In the genomic region with DNA sequence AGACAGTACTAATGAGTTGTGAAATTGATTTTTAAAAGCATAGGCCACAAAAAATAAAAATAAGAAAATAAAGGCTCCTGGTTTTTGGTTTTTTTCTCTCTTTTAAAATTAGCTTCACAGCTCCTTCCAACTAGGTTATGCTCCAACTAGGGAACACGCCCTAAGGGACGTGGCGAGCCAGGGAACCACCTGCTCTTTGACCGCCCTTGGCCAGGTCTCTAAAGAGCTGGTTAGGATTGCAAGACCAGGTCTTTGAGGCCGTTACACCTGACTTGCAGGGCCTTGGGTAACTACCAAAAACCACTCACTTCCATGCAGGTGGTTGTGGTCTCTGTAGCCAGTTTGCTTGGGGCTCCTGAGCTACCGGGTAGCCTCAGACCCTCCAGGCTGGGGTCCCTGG, we compare ENCODE assay signal across 8 mouse cellular contexts. TPM values are rescaled to one million over a fixed set of nuclear protein-coding genes. Genes with fewer than 3 reads are reported as not detected.
DNase-seq lines count a peak whose midpoint lies in the region; ATAC-seq and TF ChIP-seq lines count a peak whose summit lies in the region.

No protein-coding gene starts in this region.

- no peaks in the 10 kb centered on the region for H3K9me3 ChIP-seq in heart, embryonic 16.5 days (replicated peaks; ENCODE audit: control insufficient read depth, low read length)
- no peaks in the 10 kb centered on the region for H3K9me3 ChIP-seq in forebrain, embryonic 10.5 days
- no peaks in the 10 kb centered on the region for H3K9me3 ChIP-seq in kidney, embryonic 16.5 days (ENCODE audit: low read length)
- no peaks in the 10 kb centered on the region for H3K9me3 ChIP-seq in midbrain, postnatal 0 days (ENCODE audit: low read length)

- peak overlapping the region; percentile 96 for H3K4me3 ChIP-seq in heart, embryonic 16.5 days (ENCODE audit: low read length)
- peak overlapping the region; percentile 87 for H3K4me3 ChIP-seq in forebrain, embryonic 10.5 days
- H3K4me3 ChIP-seq in kidney, embryonic 16.5 days (ENCODE audit: low read length): peak overlapping the region; percentile 88
- H3K4me3 ChIP-seq in midbrain, postnatal 0 days (ENCODE audit: low read depth, low read length): peak overlapping the region; percentile 86
- H3K4me3 ChIP-seq in cerebellum, adult 2 months (replicated peaks; ENCODE audit: insufficient read depth, low read depth, low read length): no peak overlapping the region
- H3K4me3 ChIP-seq in thymus, adult 2 months (ENCODE audit: control insufficient read depth, insufficient read depth, low read length): no peak overlapping the region

- peak overlapping the region; percentile 74 for H3K27ac ChIP-seq in heart, embryonic 16.5 days (ENCODE audit: low read length)
- H3K27ac ChIP-seq in forebrain, embryonic 10.5 days: peak overlapping the region; percentile 94
- H3K27ac ChIP-seq in kidney, embryonic 16.5 days (ENCODE audit: low read length): peak overlapping the region; percentile 72
- peak overlapping the region; percentile 71 for H3K27ac ChIP-seq in midbrain, postnatal 0 days (ENCODE audit: low read depth, low read length)
- H3K27ac ChIP-seq in cerebellum, adult 2 months (ENCODE audit: insufficient read depth, low read length): no peak overlapping the region
- no peak overlapping the region for H3K27ac ChIP-seq in thymus, adult 2 months (ENCODE audit: control insufficient read depth, insufficient read depth, low read length)

- peak overlapping the region; percentile 71 for H3K9ac ChIP-seq in heart, embryonic 16.5 days (ENCODE audit: low read length)
- peak overlapping the region; percentile 62 for H3K9ac ChIP-seq in kidney, embryonic 16.5 days (replicated peaks; ENCODE audit: low read length)
- H3K9ac ChIP-seq in midbrain, postnatal 0 days (replicated peaks; ENCODE audit: low read length, poor library complexity, severe bottlenecking): 0 out of 2 replicates have a peak overlapping the region, but pooled peaks have one; percentile 36

- no peaks in the 10 kb centered on the region for H3K36me3 ChIP-seq in heart, embryonic 16.5 days (ENCODE audit: control insufficient read depth, insufficient read depth)
- no peaks in the 10 kb centered on the region for H3K36me3 ChIP-seq in forebrain, embryonic 10.5 days (replicated peaks)
- no peaks in the 10 kb centered on the region for H3K36me3 ChIP-seq in kidney, embryonic 16.5 days (ENCODE audit: insufficient read depth, low read length)
- no peaks in the 10 kb centered on the region for H3K36me3 ChIP-seq in midbrain, postnatal 0 days (ENCODE audit: insufficient read depth, low read length)
- no peaks in the 10 kb centered on the region for H3K36me3 ChIP-seq in thymus, adult 2 months (ENCODE audit: control insufficient read depth, insufficient read depth, low read length)

- no peak for TF ChIP-seq CTCF in midbrain, postnatal 0 days (IDR thresholded peaks at IDR 0.05)
- TF ChIP-seq CTCF in cerebellum, adult 2 months (IDR thresholded peaks at IDR 0.05; ENCODE audit: borderline replicate concordance, insufficient read depth, low read depth, low read length): no peak
- TF ChIP-seq CTCF in thymus, adult 2 months (IDR thresholded peaks at IDR 0.05; ENCODE audit: borderline replicate concordance, control insufficient read depth, extremely low read depth, insufficient read depth, low read length, poor library complexity): no peak

- H3K27me3 ChIP-seq in heart, embryonic 16.5 days (ENCODE audit: control insufficient read depth, insufficient read depth, low read length): no peaks in the 10 kb centered on the region
- H3K27me3 ChIP-seq in forebrain, embryonic 10.5 days (ENCODE audit: poor library complexity, severe bottlenecking): no peaks in the 10 kb centered on the region
- no peaks in the 10 kb centered on the region for H3K27me3 ChIP-seq in kidney, embryonic 16.5 days (ENCODE audit: insufficient read depth, low read length)
- no peaks in the 10 kb centered on the region for H3K27me3 ChIP-seq in midbrain, postnatal 0 days (ENCODE audit: insufficient read depth, low read length)
- H3K27me3 ChIP-seq in cerebellum, adult 2 months (ENCODE audit: control insufficient read depth, insufficient read depth, low read length): no peaks in the 10 kb centered on the region
- H3K27me3 ChIP-seq in thymus, adult 2 months (ENCODE audit: control insufficient read depth, insufficient read depth, low read length): no peaks in the 10 kb centered on the region

- ATAC-seq in heart, embryonic 16.5 days (replicated peaks; ENCODE audit: extremely low read depth, insufficient read depth, low FRiP score): no peak
- ATAC-seq in kidney, embryonic 16.5 days (ENCODE audit: low FRiP score, low TSS enrichment): no peak
- no peak for ATAC-seq in midbrain, postnatal 0 days (ENCODE audit: low FRiP score)

- peaks cover 38% of the 10 kb centered on the region for H3K4me1 ChIP-seq in heart, embryonic 16.5 days (ENCODE audit: control insufficient read depth, insufficient read depth, low read length)
- H3K4me1 ChIP-seq in forebrain, embryonic 10.5 days: peaks cover 49% of the 10 kb centered on the region
- H3K4me1 ChIP-seq in kidney, embryonic 16.5 days (ENCODE audit: insufficient read depth, low read length): peaks cover 36% of the 10 kb centered on the region
- H3K4me1 ChIP-seq in midbrain, postnatal 0 days (ENCODE audit: insufficient read depth, low read length): peaks cover 16% of the 10 kb centered on the region
- peaks cover 3% of the 10 kb centered on the region for H3K4me1 ChIP-seq in cerebellum, adult 2 months (ENCODE audit: control insufficient read depth, insufficient read depth, low read length)
- peaks cover 23% of the 10 kb centered on the region for H3K4me1 ChIP-seq in thymus, adult 2 months (replicated peaks; ENCODE audit: control insufficient read depth, insufficient read depth, low read length)

- 75% methylated on average over 6 of the region's 6 CpGs for WGBS in heart, embryonic 16.5 days
- 85% methylated on average over 6 of the region's 6 CpGs for WGBS in forebrain, embryonic 10.5 days
- WGBS in kidney, embryonic 16.5 days: 71% methylated on average over 6 of the region's 6 CpGs
- 87% methylated on average over 6 of the region's 6 CpGs for WGBS in midbrain, postnatal 0 days
- WGBS in cerebellum, adult 2 months: 60% methylated on average over 6 of the region's 6 CpGs
- WGBS in thymus, adult 2 months: 35% methylated on average over 6 of the region's 6 CpGs

- DNase-seq in heart, adult 18-20 months: no peak
- no peak for DNase-seq in forebrain, embryonic 10.5 days (ENCODE audit: extremely low spot score, low spot score)
- no peak for DNase-seq in midbrain, postnatal 0 days (ENCODE audit: low spot score)
- no peak for DNase-seq in cerebellum, adult 2 months
- DNase-seq in adrenal gland, postnatal 25 days: no peak
- no peak for DNase-seq in thymus, adult 2 months

- H3K4me2 ChIP-seq in heart, embryonic 16.5 days (ENCODE audit: low read depth, low read length): peak overlapping the region; percentile 91
- peak overlapping the region; percentile 68 for H3K4me2 ChIP-seq in kidney, embryonic 16.5 days (replicated peaks; ENCODE audit: low read depth, low read length)
- peak overlapping the region; percentile 52 for H3K4me2 ChIP-seq in midbrain, postnatal 0 days (ENCODE audit: low read depth, low read length, poor library complexity, severe bottlenecking)

- no peak for TF ChIP-seq POLR2A in cerebellum, adult 2 months (IDR thresholded peaks at IDR 0.05; ENCODE audit: borderline replicate concordance, insufficient read depth, low read length)
- TF ChIP-seq POLR2A in thymus, adult 2 months (IDR thresholded peaks at IDR 0.05; ENCODE audit: control insufficient read depth, extremely low read depth, insufficient read depth, low read length, poor library complexity): no peak

RNA-seq across cellular contexts. Expression of gene Tmbim6, which starts 0.7 kb away (rescaled TPM):
- 273 and 290 TPM in 2 replicates for polyA plus RNA-seq in heart, embryonic 16.5 days (2015; fragmentation: Nextera tagmentation; extraction: Ambion mirVana)
- total RNA-seq in heart, adult 18-20 months (2021): 100 to 1,000 TPM; 225 to 256 TPM
- polyA plus RNA-seq in forebrain, embryonic 10.5 days (2016; fragmentation: Nextera tagmentation; extraction: Ambion mirVana): 267 and 272 TPM in 2 replicates
- 634 and 653 TPM in 2 replicates for polyA plus RNA-seq in kidney, embryonic 16.5 days (2015; fragmentation: Nextera tagmentation; extraction: Ambion mirVana)
- total RNA-seq in midbrain, postnatal 0 days (2014; rRNA removed): 270 and 327 TPM in 2 replicates
- 327 and 348 TPM in 2 replicates for polyA plus RNA-seq in midbrain, postnatal 0 days (2015; fragmentation: Nextera tagmentation; extraction: Ambion mirVana)
- 401 and 418 TPM in 2 replicates for polyA plus RNA-seq in cerebellum, adult 2 months (2012; rRNA removed)
- 719 and 813 TPM in 2 replicates for total RNA-seq in adrenal gland, postnatal 25 days (2021)
- polyA plus RNA-seq in thymus, adult 2 months (2012; rRNA removed): 723 and 818 TPM in 2 replicates

RNA-seq across cellular contexts. Expression of gene Fmnl3, which starts 21.7 kb away (rescaled TPM):
- 13.0 and 16.6 TPM in 2 replicates for polyA plus RNA-seq in heart, embryonic 16.5 days (2015; fragmentation: Nextera tagmentation; extraction: Ambion mirVana)
- 10 to 100 TPM; 13.4 to 14.8 TPM for total RNA-seq in heart, adult 18-20 months (2021)
- 14.3 and 16.9 TPM in 2 replicates for polyA plus RNA-seq in forebrain, embryonic 10.5 days (2016; fragmentation: Nextera tagmentation; extraction: Ambion mirVana)
- polyA plus RNA-seq in kidney, embryonic 16.5 days (2015; fragmentation: Nextera tagmentation; extraction: Ambion mirVana): 27.1 and 29.8 TPM in 2 replicates
- total RNA-seq in midbrain, postnatal 0 days (2014; rRNA removed): 13.5 and 15.5 TPM in 2 replicates
- polyA plus RNA-seq in midbrain, postnatal 0 days (2015; fragmentation: Nextera tagmentation; extraction: Ambion mirVana): 8.5 and 9.8 TPM in 2 replicates
- 10.0 and 10.7 TPM in 2 replicates for polyA plus RNA-seq in cerebellum, adult 2 months (2012; rRNA removed)
- total RNA-seq in adrenal gland, postnatal 25 days (2021): 16.4 and 24.1 TPM in 2 replicates
- polyA plus RNA-seq in thymus, adult 2 months (2012; rRNA removed): 55.5 and 59.6 TPM in 2 replicates

Comparison
In these comparisons a context has a peak if more than half of its experiments do, and no peak if none do; other contexts are left out.
1. H3K27ac ChIP-seq: peak in heart, embryonic 16.5 days (single experiment), forebrain, embryonic 10.5 days (single experiment), kidney, embryonic 16.5 days (single experiment) and midbrain, postnatal 0 days (single experiment); none in cerebellum, adult 2 months (single experiment) and thymus, adult 2 months (single experiment).
2. H3K4me3 ChIP-seq: peak in heart, embryonic 16.5 days (single experiment), forebrain, embryonic 10.5 days (single experiment), kidney, embryonic 16.5 days (single experiment) and midbrain, postnatal 0 days (single experiment); none in cerebellum, adult 2 months (single experiment) and thymus, adult 2 months (single experiment).
3. Peak in every context shown above with its lines, with median percentiles within 50 percentile points of each other: H3K4me2 ChIP-seq and H3K9ac ChIP-seq.